Mouse (Mus musculus) cerebellum, adult 9-11 months (tissue): ENCODE results near the gene Col25a1.

Experiments used
- DNase-seq: peaks from one replicate; pipeline ENCODE4 v3.0.0; 2022

Col25a1 gene

DNA sequence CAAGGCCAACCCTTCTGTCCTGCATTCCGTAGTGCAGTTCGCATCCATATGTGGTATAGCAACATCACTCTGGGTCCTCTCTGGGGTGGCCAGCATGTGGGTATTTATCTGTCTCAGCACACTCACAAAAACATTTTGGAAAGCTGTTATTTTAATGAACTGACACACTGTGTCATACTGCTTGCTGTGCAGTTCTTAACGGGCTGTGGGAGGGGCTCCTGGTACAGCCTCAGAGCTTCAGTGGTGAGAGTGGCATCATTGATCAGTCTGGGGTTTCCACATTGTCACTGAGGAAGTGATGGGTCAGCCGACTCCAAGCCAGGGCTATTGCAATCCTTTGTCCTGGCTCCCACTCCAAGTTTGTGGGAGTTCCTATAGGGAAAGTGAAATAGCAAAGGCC, 255.9 kb downstream of the Col25a1 start:
- DNase-seq: no peak

DNA sequence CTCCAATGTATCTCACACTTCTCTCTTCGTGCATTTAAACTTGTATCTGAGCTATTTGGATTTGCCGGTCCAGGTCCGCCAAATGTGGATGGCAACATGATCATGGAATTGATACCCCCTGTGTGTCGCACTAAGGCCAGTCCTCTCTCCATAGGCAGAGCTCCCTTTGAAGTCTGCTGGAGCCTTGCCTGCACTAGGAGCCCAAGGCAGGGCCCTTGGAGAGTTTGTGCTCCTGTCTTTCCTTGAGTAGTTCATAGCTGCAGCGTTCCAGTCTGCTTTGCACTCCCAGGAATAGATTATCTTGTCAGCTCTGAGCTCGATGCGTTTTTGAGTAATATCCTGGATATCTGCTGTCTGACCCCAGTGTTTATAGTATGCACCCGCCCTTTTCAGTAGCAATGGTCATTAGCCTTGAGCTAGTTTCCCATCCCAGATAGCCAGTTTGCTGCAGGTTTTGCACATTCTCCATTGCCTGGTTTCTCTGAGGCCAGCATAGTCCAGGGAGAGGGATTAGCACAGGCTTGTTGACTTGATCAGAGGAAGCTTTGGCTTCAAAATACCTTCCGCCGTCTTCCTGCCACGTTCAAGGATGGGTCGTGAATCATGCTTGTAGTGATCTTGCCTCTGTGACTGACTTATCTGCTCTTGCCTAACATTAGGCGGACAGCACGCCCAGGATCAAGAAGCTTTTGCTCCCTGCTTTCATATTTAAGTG, 258.1 kb downstream of the Col25a1 start:
- DNase-seq: no peak

DNA sequence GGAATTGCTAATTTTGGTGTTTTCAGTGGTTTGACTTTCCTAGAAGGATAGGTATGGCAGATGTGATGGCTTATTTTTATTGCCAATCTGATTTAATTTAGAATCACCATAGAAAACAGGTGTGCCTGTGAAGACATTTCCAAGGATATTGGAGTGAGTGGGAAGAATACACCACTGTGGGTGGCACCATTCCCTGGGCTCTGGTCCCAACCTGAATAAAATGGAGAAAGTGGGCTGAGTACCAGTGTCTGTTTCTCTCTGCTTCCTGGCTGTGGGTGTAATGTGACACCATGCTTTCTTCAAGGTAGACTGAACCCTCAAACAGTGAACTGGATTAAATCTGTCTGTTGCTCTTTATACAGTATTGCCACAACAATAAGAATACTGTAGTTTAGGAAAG, 265.3 kb downstream of the Col25a1 start:
- DNase-seq: no peak

DNA sequence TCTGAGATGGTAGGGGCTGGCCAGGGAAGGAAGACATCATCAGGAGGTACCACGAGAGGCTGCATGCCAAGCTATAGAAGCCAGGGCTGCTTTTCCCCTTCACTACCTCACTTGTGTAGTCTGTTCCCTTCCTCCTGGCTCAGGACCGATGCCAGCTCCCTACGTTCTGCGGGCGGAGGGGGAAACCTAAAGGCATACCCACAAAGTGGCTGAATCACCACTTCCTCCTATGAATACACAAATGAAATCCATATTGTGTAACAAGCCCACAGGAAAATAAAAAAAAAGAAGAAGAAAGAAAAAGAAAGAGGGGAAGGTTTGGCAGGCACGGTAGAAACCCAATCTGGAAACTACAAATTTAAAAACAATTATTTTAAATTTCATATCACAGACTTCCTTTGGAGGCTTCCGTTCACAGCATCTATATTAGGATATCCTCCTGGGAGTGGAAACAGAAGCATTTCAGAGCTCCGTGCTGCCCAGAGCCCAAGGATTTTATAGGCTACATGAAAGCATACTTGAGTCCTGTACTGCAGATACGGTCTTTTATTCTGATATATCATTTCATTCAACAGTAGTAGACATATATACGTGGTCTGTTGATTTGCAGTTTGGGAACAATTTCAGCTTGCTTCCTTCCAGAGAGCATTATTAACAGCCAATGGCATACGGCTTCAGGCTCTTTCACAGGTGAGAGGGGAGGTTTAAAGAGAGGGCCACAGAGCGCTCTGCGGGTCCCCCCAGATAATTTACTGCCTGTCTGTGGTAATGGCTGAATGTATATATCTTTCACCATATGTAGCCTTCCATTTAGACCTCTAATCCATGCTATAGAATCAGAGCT, 269.6 kb downstream of the Col25a1 start:
- no peak for DNase-seq

DNA sequence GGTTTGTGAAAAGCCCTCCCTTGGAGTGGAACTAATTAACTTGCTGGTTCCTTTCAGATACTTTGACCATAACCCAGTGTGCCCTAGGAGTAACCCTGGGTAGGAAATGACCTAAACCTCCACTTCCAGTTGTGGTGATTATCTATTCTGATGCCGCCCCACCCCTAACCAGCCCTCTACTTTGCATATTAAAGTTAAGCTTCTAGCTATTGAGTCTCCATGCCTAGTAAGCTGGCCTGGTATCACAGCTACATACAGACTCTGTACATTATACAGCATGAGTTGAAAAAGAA, 270.2 kb downstream of the Col25a1 start:
- DNase-seq: no peak

DNA sequence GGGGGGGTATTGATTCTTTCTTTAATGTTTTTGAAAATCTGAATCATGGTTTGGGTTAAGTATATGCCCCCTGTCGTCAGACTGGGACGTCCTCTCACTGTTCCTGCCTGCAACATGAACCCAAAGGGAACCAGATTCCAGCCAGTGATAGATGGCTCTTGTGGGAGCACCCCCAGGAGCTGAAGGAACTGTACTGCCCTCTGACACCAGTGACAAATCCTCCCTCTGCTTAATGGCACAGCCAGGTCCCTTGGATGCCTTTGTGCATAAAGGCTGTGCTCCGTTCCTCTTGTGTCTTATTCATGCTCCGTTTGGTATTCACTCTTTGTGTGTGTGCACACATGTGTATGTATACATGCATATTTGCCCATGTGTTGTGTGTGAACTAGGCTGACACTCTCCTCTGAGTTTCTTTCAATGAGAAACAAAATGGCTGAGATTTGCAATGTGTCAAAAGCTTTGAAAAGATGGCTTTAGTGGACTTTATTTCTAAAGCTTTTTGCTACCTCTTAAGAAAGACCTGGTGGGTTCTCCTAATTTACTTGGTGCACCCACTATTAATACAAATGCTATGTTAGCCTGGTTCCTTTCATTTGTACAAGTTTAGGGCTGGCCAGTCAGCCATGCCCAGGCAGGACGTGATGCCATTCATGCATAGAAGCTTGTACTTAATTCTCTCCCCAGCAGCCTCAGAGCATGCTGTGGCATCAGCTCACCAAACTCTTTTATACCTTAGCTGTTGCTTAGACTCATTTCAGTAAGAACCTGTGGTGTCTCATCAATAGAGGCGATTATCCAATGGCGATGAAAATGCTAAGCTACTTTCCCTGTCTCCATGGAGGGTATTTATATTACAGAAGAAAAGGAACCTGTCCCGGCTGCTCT, 273.5 kb downstream of the Col25a1 start:
- DNase-seq: no peak

DNA sequence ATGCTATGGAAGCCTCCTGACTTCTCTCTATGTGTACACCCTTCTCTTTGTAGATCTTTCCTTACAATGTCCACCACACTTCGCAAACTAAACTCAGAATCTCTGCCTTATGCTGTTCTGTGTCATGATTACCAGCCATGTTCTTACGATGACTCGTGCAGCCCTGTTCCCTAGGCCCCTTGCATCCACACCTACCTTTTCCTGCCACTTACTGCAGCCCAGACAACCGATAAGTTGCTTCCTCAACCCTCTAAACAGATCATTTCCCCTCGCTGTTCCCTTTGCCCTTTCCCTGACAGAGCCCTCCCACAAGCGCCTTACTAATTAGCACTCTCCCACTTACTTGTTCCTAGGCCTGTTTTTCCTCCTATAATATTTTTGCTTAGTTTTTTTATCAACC, 275.9 kb downstream of the Col25a1 start:
- no peak for DNase-seq

DNA sequence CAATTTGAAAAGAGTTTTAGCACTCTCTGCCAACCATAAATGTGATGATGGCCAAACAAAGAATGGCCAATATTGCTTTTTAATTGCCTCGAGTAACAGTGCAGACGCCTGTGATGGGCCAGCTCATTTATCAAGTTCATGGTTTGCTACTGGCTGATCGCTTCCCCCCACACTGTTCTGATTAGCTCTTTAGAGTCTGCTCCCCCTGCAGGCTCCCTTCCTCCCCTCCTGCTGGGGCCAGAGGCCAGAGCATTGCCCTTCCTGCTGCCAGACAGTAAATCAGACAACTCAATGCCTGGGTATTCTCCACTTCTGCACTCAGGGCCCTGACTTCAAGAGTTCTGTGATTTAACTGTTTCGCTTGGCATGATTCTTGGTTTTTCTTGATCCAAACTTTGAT, 281.9 kb downstream of the Col25a1 start:
- no peak for DNase-seq

DNA sequence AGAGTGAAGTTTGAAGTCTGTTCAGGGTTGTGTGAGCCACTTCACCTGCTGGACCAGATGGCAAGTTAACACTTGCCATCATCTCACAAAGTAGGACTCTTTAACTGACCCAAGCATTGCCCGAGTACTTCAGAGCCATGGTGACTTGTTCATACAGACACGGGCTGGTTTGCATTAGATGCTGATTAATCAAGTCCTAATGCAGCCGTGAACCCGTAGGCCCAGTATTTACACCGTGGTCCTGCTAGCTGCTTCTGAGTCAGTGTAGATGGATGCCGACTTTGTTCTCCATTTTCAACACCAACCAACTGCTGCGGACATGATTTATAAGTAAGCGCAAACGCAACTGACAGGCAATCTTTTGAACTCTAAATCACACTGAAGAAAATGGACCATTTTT, 287.6 kb downstream of the Col25a1 start:
- DNase-seq: no peak

DNA sequence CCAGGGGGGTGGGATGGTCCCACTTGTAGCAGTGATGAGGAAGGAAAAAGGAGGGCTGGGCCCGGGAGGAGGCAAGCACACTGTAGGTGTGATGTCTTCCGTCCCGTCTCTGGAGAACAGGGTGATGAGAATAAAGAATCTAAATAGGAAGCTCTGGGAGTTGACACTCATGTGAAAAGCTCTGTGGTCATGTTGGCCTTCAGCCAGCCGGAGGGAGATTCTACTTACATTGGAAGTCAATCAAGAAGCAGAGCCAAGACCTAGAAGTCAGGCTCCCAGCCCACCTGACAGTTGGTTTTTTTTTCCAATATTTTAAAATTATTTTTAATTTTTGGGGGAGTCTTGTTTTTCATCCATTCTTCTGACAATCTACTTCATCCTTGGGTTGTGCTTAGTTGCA, 297.5 kb downstream of the Col25a1 start:
- no peak for DNase-seq

DNA sequence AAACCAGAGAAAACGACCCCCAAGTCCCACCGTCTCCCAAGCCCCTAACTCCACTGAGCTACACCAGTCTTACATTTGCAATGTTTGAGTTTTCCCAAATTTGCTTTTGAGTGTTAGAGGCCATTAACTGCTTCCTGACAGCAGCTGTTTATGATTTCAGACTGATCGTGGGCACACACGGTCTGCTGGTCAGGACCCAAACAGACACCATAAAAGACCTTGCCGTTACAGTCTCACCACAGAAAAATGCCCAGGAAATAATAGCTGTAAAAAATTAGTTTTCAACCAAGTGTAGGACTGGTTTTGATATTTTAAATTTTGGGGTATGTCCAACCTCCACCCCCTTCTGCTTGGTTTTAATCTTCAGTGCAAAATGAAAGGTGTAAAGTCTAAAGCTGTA, 298.8 kb downstream of the Col25a1 start:
- no peak for DNase-seq

DNA sequence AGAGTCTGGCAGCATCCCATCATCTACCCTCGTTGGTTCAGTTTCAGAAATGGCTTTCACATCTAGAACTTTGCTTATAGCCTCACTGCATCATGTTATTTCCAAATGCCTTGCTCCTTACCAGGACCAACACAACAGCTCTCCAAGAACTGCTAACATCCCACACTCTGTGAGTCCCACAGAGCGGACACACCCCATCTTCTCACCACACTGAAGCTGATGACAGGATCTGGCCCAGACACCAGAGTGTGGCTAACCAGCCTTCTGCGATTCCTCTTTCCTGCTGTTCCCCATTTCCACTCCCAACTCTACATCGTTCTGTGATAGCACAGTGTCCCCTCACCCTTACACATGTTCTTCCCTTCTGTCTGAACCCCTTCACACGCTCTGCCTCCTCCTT, 301.5 kb downstream of the Col25a1 start:
- DNase-seq: no peak

DNA sequence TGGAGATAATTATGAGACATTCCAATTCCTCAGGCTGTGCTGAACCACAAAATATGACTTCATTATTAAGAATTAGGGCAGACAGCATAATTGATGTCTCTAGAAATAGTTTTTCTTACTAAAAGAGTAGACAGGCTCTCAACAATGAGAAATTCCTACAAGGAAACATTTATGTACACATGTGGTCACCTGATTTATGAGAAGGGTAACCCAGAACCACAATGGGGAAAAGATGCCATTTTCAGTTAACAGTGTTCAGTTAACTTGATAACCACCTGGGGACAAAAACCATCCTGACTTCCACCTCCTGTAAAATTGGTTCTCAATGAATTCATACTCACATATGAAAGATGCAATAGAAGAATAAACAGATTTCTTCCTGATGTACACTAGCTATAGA, 305.7 kb downstream of the Col25a1 start:
- DNase-seq: no peak

DNA sequence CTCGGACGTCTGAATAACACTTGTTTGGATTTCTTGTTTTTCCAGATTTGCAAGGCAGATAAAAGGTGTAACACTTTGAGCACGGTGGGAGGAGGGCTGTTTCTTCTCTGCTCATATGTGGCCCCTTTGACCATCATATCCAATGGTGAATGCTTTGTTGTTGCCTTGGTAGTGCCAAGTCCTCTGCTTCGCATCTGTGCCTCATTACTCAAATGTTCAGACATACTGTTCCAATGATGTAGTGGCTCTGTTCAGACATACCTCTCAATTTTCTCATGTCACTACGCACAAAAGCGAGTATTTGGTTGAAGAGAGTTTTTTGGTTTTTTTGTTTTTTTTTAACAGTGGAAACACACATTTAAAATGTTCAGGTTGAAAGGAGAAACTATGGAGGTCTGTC, 308.5 kb downstream of the Col25a1 start:
- no peak for DNase-seq

DNA sequence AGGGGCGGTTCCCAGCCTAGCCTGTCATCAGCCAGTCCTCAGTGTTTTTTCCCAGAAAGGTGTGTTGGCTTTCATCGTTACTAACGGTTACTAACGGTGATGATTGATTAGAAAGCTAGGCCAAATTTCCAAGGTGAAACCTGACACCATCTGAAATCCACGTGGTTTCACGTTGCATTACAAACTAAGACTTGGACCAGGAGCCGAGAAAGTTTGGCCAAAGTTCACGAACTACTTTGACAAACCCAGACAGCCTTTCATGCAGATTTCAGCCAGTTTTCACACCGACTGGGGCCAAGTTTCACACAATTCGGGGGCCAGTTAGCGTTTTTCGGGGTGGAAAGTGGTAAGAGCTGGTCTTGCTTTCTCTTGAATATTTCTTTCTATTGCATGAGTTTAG, 309.4 kb downstream of the Col25a1 start:
- DNase-seq: no peak

DNA sequence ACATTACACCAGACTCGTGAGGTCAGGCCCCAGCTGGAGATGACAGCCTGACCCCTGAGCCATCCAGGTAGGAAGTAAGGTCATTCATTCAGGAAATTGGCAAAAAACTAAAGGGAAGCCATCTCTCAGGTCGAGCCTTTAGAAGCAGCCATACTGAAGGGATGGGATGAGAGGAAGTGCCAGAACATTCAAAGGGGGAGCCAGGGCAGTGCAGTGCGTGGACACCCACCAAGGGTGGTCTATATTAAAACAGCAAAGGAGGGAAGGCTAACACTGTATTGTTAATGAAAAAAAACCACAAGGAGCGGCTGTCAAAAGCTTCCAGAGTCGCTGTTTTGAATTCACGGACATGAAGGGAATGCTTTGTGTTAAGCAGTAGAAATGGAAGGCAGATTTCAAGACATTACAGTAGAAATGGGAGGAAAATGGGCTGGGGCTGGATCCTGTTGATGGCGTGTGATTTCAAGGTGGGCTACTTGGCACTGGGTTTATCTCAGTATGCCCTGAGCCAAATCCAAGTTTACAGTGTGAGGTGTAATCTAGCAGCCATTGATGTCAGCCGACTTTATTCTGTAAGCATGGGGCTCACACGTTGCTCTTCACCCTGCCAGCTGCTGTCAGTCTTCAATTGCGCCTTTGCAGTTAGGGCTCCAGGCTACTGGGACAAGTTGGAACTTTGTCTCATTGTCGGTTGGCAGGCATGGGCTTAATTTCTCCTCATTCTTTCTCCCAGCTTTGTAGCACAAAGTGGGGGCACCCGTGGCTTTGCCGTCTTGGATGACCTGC, 312.7 kb downstream of the Col25a1 start:
- no peak for DNase-seq

DNA sequence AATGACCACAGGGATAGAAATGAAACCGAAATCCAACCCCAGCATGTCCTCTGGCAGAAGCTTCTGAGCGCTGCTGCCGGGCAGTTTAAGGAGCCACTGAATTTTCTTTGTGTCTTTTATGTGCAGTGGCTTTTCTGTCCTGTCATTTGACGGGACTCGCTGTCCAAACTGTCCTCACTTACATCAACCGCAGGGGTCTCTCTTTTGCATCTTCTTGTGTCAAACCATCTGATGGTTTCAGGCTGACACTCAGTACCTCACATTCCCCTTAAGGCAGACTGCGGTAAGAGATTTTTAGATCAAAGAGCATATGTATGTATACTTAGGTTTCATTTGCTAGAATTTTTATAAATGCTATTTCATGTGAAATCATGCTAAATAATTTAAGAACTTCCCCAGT, 318.6 kb downstream of the Col25a1 start:
- no peak for DNase-seq

DNA sequence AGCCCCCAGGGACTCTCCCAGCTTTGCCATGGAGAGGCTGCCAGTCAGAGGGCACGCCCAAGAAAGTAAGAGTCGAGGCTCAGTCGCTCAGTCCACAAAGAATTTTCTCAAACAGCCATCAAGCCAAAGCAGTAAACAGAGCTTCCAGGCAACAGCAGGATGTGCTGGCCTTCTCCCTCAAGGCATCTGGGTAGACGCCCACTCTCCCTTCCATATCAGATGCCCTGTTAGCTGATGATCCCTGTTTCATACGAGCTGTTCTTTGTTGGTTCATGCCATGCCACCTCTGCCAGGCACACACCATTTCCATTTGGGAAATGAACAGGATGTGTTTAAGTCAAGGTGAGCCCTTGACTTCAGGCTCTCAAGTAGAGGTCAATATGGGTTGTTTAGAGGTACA, 334.1 kb downstream of the Col25a1 start:
- DNase-seq: no peak

DNA sequence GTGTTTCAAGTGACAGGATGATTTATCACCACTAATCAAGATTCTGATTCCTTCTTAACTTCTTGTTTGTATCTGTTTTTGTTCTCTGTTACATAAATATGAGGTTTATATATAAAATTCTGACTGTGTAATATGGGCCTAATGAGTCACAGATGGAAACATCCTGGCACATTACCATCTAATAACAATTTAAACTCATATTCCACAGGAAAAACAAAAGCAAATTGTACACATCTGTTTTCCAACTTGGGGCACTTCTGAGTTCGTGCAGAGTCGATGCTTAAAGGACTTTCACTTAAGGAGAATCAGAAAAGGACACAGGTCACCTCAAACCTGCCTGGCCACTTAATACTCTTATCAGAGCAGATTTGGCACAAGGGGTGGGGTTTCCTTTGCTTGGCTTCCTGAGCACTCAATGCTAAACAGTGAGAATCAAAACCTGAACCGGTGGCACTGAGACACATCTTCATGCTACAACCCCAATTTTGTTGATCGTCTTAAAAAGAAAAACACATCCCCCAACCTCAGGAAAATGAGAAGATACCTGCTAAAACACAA, 342.0 kb downstream of the Col25a1 start:
- DNase-seq: no peak

DNA sequence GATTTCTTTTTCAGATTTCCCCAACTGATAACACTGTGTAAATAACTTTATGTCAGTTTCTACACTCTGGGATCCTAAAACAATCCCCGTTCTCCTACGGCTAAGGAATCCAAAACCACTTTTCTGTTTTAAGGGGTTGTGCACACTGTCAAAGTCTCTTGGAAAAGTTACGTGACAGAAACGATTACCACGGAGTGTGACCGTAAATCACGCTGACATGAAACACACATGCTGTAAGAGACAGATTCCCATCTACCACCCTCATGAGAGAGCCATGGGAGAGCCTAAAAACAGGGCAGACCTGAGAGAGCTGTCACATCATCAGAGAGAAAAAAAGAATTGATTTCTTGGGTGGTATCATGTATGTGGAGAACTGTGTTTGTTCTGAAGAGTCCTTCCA, 342.7 kb downstream of the Col25a1 start:
- DNase-seq: no peak

DNA sequence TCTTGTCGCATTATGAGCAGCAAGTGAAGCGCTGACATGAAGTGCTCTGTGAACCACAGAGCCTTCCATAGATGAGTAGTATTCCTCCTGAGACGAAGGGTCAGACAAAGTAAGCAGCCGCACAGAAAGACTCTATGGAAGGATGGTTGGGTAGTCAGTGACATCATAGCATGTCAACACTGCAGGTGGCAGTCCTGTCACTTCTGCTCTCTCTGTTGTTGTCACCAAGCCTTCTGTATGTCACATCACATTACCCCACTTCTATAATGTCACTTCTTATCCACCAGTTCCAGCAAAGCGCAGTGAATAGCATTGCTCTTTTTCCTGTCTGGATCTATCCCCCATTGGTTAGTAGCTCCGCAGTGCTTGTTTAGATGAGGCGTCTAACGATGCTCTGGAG, 351.2 kb downstream of the Col25a1 start:
- no peak for DNase-seq

DNA sequence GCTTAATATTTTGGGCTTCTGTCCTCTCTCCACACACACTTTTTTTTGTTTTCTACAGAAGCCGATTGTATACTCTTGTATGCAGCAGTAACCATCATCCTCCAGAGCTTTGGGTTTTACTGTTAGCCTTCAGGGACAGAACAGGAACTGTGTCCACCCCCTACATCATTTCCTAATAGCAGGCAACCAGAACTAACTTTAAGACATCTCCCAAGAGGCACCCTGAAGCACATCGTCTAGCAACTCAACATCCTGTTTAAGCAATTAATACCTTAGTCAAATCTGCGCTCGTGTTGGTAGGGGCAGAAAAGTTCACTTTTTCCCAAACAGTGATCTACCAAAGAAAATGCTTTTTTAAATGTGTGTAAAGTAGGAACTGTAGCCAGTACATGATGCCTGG, 357.5 kb downstream of the Col25a1 start:
- DNase-seq: no peak

DNA sequence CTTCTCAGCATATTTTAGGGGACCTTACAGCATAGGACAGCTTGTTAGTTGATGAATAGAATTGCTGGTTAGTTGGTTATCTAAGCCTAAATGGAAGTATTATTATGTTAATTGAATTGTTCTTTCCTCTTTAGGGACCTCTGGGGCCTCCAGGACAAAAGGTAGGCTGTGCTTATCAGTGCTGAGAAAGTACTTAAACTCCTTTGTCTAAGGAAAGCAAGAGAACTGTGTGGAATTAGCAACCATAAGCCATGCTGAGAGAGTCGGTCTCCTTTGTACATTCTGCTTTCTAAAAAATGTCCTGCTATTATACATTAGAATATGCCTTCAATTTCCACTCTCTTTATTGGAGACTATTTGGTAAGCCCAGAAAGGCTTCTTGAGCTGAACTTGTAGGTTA, 362.9 kb downstream of the Col25a1 start:
- no peak for DNase-seq
